8 mouse cellular contexts compared by ENCODE assay signal in genomic region chr19:10272746-10273145, GRCm38 (mm10). TPM values are rescaled to one million over a fixed set of nuclear protein-coding genes. Genes with fewer than 3 reads are reported as not detected.
DNase-seq lines count a peak whose midpoint lies in the region; ATAC-seq and TF ChIP-seq lines count a peak whose summit lies in the region.

No protein-coding gene starts in this region.

- no peak for TF ChIP-seq CTCF in C2C12 (IDR thresholded peaks at IDR 0.05; ENCODE audit: control insufficient read depth, insufficient read depth, insufficient read length)

- 34% methylated on average over 11 of the region's 11 CpGs for WGBS in forebrain, embryonic 14.5 days
- WGBS in midbrain, embryonic 11.5 days = 36% methylated on average over 11 of the region's 11 CpGs

- H3K4me1 ChIP-seq in forebrain, embryonic 14.5 days (ENCODE audit: control insufficient read depth, insufficient read depth, low read length) = peaks cover 19% of the 10 kb centered on the region
- H3K4me1 ChIP-seq in midbrain, embryonic 11.5 days (ENCODE audit: control insufficient read depth, insufficient read depth, low read length) = peaks cover 13% of the 10 kb centered on the region

- ATAC-seq in forebrain, embryonic 14.5 days = peak; percentile 52
- ATAC-seq in midbrain, embryonic 11.5 days (ENCODE audit: low FRiP score) = peak; percentile 64

- DNase-seq in gastrocnemius, postnatal 10 days = peak; percentile 59
- no peak for DNase-seq in gastrocnemius, adult 18-20 months (ENCODE audit: low spot score)
- DNase-seq in forebrain, embryonic 14.5 days (ENCODE audit: low spot score) = peak; percentile 66
- peak; percentile 72 for DNase-seq in heart, postnatal 4 days
- peak; percentile 90 for DNase-seq in midbrain, embryonic 11.5 days (ENCODE audit: low spot score, missing footprints)
- peak; percentile 80 for DNase-seq in telencephalon, adult 2 months (ENCODE audit: low read depth, low spot score)
- no peak for DNase-seq in ovary, postnatal 14 days (ENCODE audit: low spot score)

- H3K36me3 ChIP-seq in C2C12 (ENCODE audit: control insufficient read depth, insufficient read depth) = peaks cover under 1% of the 10 kb centered on the region
- no peaks in the 10 kb centered on the region for H3K36me3 ChIP-seq in forebrain, embryonic 14.5 days (ENCODE audit: control insufficient read depth, insufficient read depth, low read length)
- H3K36me3 ChIP-seq in midbrain, embryonic 11.5 days (ENCODE audit: control insufficient read depth, insufficient read depth, low read length) = no peaks in the 10 kb centered on the region

- H3K4me3 ChIP-seq in C2C12 (ENCODE audit: insufficient read depth, poor library complexity, severe bottlenecking) = no peak overlapping the region
- no peak overlapping the region for H3K4me3 ChIP-seq in forebrain, embryonic 14.5 days (ENCODE audit: low read depth, low read length)
- no peak overlapping the region for H3K4me3 ChIP-seq in midbrain, embryonic 11.5 days (ENCODE audit: low read depth, low read length)

- no peak overlapping the region for H3K9ac ChIP-seq in forebrain, embryonic 14.5 days (ENCODE audit: low read length)
- peak overlapping the region; percentile 39 for H3K9ac ChIP-seq in midbrain, embryonic 11.5 days (ENCODE audit: low read length)

- H3K4me2 ChIP-seq in forebrain, embryonic 14.5 days (ENCODE audit: low read length) = peak overlapping the region; percentile 21; the same call in 1 of the 2 replicates
- no peak overlapping the region for H3K4me2 ChIP-seq in midbrain, embryonic 11.5 days

- no peaks in the 10 kb centered on the region for H3K9me3 ChIP-seq in forebrain, embryonic 14.5 days (replicated peaks; ENCODE audit: control insufficient read depth, low read length)
- no peaks in the 10 kb centered on the region for H3K9me3 ChIP-seq in midbrain, embryonic 11.5 days (ENCODE audit: control insufficient read depth, low read length)

- H3K27ac ChIP-seq in forebrain, embryonic 14.5 days (ENCODE audit: low read depth, low read length) = no peak overlapping the region
- no peak overlapping the region for H3K27ac ChIP-seq in midbrain, embryonic 11.5 days (ENCODE audit: low read depth, low read length)

- H3ac ChIP-seq in C2C12 (ENCODE audit: control insufficient read depth, insufficient read length, low read depth) = peak overlapping the region; percentile 16

- H3K79me2 ChIP-seq in C2C12 (ENCODE audit: control insufficient read depth, insufficient read depth) = peaks cover 44% of the 10 kb centered on the region

- H3K79me3 ChIP-seq in C2C12 (ENCODE audit: low read depth) = peaks cover 10% of the 10 kb centered on the region

- no peaks in the 10 kb centered on the region for H3K27me3 ChIP-seq in C2C12 (ENCODE audit: control insufficient read depth, insufficient read depth, insufficient read length)
- no peaks in the 10 kb centered on the region for H3K27me3 ChIP-seq in forebrain, embryonic 14.5 days (replicated peaks; ENCODE audit: control insufficient read depth, insufficient read depth, low read length)
- peaks cover 2% of the 10 kb centered on the region; the same call in 1 of the 2 replicates for H3K27me3 ChIP-seq in midbrain, embryonic 11.5 days (ENCODE audit: control insufficient read depth, insufficient read depth, low read length)

TF ChIP-seq in C2C12, 6 proteins besides CTCF, POLR2A, EP300 and RAD21:
- TF ChIP-seq MYOD1 (IDR thresholded peaks at IDR 0.05; ENCODE audit: control insufficient read depth, insufficient read length, low read depth) (peak; percentile 66), CEBPB (IDR thresholded peaks at IDR 0.05; ENCODE audit: low read depth) (no peak)

RNA-seq across cellular contexts. Expression of gene Dagla, which starts 31.9 kb away (rescaled TPM):
- 1 to 10 TPM; 8.9 to 9.3 TPM for total RNA-seq in gastrocnemius, postnatal 10 days (2021)
- 1 to 10 TPM; 8.3 TPM for total RNA-seq in gastrocnemius, adult 18-20 months (2021)
- polyA plus RNA-seq in C2C12 (2012; fragmentation: generic; extraction: Trizol) = 8.3 TPM
- polyA plus RNA-seq in forebrain, embryonic 14.5 days (2014; fragmentation: Nextera tagmentation; extraction: Ambion mirVana) = 3.6 and 5.8 TPM in 2 replicates
- 1 to 10 TPM; 3.8 to 4.1 TPM for total RNA-seq in heart, postnatal 4 days (2021)
- 1.2 and 1.3 TPM in 2 replicates for polyA plus RNA-seq in midbrain, embryonic 11.5 days (2014; fragmentation: Nextera tagmentation; extraction: Ambion mirVana)

RNA-seq across cellular contexts. Expression of gene Myrf, which starts 32.2 kb away (rescaled TPM):
- under 1 TPM; 0.09 to 0.14 TPM for total RNA-seq in gastrocnemius, postnatal 10 days (2021)
- not detected for total RNA-seq in gastrocnemius, adult 18-20 months (2021)
- 0.21 TPM for polyA plus RNA-seq in C2C12 (2012; fragmentation: generic; extraction: Trizol)
- 0.20 and 0.40 TPM in 2 replicates for polyA plus RNA-seq in forebrain, embryonic 14.5 days (2014; fragmentation: Nextera tagmentation; extraction: Ambion mirVana)
- total RNA-seq in heart, postnatal 4 days (2021) = 10 to 100 TPM in 1 of 2 experiments, 1 to 10 TPM in 1; 9.0 to 11.9 TPM
- 1.4 and 1.7 TPM in 2 replicates for polyA plus RNA-seq in midbrain, embryonic 11.5 days (2014; fragmentation: Nextera tagmentation; extraction: Ambion mirVana)

Comparison
In these comparisons a context has a peak if more than half of its experiments do, and no peak if none do; other contexts are left out.
1. DNase-seq: peak in gastrocnemius, postnatal 10 days (single experiment), forebrain, embryonic 14.5 days (single experiment), heart, postnatal 4 days (single experiment), midbrain, embryonic 11.5 days (single experiment) and telencephalon, adult 2 months (single experiment); none in gastrocnemius, adult 18-20 months (single experiment) and ovary, postnatal 14 days (single experiment).
2. RNA of gene Myrf, which starts 32.2 kb away (total RNA-seq): 9.0 to 11.9 TPM in heart, postnatal 4 days; 0.09 to 0.14 TPM in gastrocnemius, postnatal 10 days and not detected in gastrocnemius, adult 18-20 months; every median in the first group is over 4 times any median in the second.